Mouse (Mus musculus): ENCODE measurements at regions not wholly inside any gene's neighbourhood (a gene's known extent, or its start where the extent isn't known, plus 50 kb on each side); places are given as distances from the start of the nearest gene placed in this dataset.

DNA sequence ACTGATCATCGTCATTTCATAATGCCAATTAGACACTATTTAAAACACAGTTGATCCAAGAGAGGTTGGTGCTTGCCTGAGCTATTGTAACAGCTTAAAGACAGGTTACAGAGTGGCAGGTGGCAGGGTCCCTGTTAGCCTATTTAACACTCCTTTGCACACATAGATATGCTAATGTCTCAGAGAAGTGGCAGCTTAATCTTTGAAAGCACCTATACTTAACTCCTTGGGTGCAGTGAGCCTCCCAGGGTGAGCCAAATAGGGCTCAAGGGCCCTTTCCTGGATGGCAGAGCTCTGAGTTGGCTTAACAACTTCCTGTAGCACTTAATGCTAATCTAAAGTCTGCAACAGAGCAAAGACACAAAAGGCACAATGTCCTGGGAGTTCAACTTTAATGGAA, 1105.5 kb downstream of the Cntnap5b start:
- no peak for DNase-seq (ENCODE audit: extremely low spot score in 1 of 2, low spot score in 2 of 2)
- intact Hi-C loops (cut with DNase I), result no loop called here

- DNase-seq (ENCODE audit: extremely low spot score in 1 of 2, low spot score in 2 of 2), result peak in 1 of 2 experiments; percentile 9
- intact Hi-C loops (cut with DNase I), result no loop called here
These were observed 1114.8 kb downstream of the Cntnap5b start for GRCm38 (mm10) chr1:100887336-100887735.

DNA sequence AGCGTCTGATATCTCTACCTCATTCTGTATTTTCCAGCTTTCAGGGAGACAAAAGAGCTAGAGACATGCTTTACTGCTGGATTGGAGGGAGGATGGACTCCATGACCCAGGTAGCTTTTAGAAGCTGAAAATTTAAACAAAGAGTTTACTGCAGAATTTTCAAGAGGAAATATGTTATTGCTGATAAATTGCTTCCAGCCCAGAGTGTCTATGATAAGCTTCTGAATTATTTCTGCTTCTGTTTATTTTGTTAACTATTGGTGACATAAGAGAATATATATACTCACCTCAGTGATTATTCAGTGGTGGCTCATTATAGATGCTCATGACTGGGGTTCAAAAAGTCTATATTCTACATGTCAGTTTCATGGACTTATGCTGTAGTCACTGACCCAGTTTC, 1115.8 kb downstream of the Cntnap5b start:
- intact Hi-C loops (cut with DNase I), result no loop called here
- no peak for DNase-seq (ENCODE audit: extremely low spot score in 1 of 2, low spot score in 2 of 2)

DNA sequence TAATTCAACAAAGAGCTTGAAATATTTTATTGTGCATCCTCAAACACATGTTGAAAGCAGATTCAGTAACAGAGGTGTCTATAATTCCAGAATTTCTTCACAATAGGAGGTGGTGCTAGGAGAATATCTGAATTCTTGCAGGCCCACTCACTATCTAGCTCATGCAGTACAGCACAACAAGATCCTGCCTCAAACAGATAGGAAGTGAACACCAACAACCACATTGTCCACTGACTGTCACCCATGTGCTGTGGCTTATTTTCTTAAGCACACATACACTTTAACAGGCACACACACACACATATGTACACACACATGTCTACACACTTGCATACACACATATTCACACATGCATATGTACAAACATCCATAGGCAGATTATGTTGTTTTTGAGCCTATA, 1150.3 kb downstream of the Cntnap5b start:
- intact Hi-C loops (cut with DNase I), result no loop called here

DNA sequence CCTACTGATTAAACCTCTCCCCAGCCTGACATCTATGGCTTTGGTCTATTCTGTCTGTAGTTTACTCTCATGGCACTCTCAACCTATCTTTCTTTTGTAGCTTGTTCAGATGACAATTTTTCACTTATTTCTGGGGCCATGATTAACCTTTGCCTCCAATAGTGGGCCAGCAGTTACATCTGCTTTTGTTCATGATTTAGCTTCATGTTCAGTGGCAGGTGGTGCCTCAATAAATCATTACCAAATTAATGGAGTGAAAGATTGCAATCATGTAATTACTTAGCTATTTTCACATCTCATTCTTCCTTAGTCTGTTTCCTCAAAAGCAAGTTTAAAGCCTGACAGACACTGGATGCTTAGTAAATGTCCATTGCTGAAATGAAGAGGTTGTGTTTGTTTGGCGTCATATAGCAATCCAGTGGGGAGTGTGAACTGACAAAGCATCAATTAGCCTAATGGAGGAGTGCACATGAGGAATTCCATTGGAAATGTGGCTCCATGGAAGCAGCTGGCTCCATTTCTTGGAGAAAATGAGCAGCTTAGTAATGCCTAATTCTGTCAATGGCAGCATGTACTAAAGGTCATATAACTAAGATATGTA, 1155.7 kb downstream of the Cntnap5b start:
- intact Hi-C loops (cut with DNase I), result no loop called here

More for the DNA sequence above, 1150.3 kb downstream of the Cntnap5b start:
- no peak for DNase-seq (ENCODE audit: extremely low spot score in 1 of 2, low spot score in 2 of 2)

DNA sequence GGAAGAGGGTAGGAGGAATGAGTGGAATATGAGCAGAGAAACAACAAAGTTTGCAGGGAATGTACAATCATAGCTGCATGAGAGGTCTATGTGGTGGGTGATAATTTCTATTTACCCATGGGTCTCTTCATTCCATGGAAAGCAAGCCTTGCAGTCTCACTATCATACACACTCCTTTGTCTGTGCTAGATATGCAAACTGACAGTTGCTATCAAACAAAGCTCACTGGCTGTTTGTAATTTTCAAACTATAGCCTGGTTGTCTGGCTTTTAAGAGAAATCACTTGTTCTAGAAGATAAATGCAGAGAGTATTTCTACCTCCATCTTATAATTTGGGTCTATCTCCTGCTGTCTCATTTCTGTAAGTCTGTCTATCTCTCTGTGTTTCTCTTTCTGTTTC, 1194.7 kb downstream of the Cntnap5b start:
- intact Hi-C loops (cut with DNase I), result no loop called here

More for the DNA sequence above, 1155.7 kb downstream of the Cntnap5b start:
- DNase-seq (ENCODE audit: extremely low spot score in 1 of 2, low spot score in 2 of 2), result no peak

DNA sequence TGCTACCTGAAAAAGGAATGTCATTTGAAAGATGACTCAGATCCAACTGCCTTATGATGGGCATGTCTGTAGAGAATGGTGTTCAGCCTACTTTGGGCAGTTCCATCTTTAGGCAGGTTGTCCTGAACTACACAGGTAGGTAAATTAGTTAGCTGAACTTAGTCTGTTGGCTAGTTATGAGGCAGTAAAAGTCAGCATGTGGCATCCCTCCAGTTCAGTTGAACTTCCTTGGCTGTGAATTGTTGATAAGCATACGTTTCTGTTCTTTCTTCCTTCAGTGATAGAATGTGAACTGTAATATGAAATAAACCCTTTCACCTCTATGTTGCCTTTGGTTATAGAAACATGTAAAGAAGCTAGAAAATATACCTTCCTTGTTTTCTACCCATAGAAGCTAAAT, 1198.8 kb downstream of the Cntnap5b start:
- DNase-seq (ENCODE audit: extremely low spot score in 1 of 2, low spot score in 2 of 2), result no peak
- intact Hi-C loops (cut with DNase I), result no loop called here

More for the DNA sequence above, 1194.7 kb downstream of the Cntnap5b start:
- DNase-seq (ENCODE audit: extremely low spot score in 1 of 2, low spot score in 2 of 2), result no peak

DNA sequence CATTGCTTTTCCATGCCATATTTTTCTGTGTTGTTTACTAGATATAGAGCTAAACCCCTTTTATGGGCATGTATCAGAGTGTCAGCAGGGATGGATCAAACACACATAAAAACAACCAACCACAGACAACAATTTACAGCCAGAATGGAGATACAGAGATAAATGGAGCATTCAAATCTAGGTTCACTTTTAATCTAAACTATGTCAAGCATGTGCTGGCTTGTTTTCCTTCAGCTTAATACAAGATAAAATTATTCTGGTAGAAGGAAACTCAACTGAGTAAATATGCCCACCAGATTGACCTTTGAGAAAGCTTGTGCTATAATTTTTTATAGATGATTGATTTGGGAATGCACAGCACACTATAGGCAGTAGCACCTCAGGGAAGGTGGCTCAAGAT, 1199.7 kb downstream of the Cntnap5b start:
- intact Hi-C loops (cut with DNase I), result no loop called here
- no peak for DNase-seq (ENCODE audit: extremely low spot score in 1 of 2, low spot score in 2 of 2)

GRCm38 (mm10) chr1:100973713-100974112, 1201.1 kb downstream of the Cntnap5b start:
- DNase-seq (ENCODE audit: extremely low spot score in 1 of 2, low spot score in 2 of 2), result no peak
- intact Hi-C loops (cut with DNase I), result no loop called here

Data from left cerebral cortex, postnatal 10 days (tissue).